Mouse (Mus musculus): ENCODE data around the gene Dnph1. TPM values are rescaled to one million over a fixed set of nuclear protein-coding genes. Genes with fewer than 3 reads are reported as not detected.
"Not testable (repeated sequence)": the region's sequence is repeated elsewhere in the genome, so short reads cannot be mapped to it uniquely, and the experiment has no call there.

The Dnph1 gene
- polyA plus RNA-seq, 1 experiment from 2014 or later, result 47.7 TPM

DNA sequence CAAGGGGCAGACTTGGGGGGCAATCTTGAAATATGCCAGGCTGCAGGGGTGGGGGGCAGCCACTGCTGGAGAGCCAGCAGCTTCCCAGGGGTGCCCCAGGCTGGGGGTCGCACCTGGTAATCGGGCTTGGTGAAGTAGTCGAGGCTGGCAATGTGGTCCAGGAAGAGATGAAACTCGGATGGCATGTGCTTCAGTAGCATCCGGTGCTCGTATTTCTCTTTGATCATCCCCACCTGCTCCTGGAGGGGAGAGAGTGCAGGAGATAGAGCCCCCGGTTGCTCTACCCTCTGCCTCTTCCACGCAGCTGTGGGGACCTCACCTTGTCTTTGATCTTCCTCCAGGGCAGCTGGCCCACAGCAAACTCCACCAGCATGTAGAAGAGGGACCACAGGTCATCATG is 19.9 kb upstream of the Dnph1 start:
- no peaks in the 10 kb centered on the region for H3K4me1 ChIP-seq

DNA sequence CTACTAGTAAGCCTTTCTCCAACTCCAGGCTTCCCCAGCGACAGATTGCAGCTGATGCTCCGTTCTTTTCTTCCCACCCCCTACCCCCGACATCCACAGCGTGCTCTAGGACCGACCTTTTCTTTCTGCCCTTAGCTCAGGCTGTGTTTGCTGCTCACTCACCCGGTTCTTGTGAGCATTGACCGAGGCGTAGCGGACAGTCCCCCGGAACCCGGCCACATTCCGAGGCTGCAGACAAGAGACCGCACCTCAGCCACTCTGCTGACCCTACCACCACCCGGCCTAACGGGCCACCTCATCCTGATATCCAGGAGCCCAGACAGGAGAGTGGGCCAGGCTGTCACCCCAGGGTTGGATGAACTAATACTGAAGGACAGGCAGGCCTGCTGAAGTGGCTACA is 19.2 kb upstream of the Dnph1 start:
- Histone ChIP-seq H3K36me3 (no peaks in the 10 kb centered on the region), H3K4me2 (no peak overlapping the region), H3K9ac (no peak overlapping the region), H3K9me3 (no peaks in the 10 kb centered on the region), H3K27me3 (replicated peaks) (0 out of 2 replicates have a peak, but pooled peaks cover 3% of the 10 kb centered on the region), H3K4me1 (no peaks in the 10 kb centered on the region), H3K4me3 (replicated peaks) (no peak overlapping the region), H3K27ac (no peak overlapping the region)
- WGBS, result 81% methylated on average over 15 of the region's 15 CpGs
- ATAC-seq (ENCODE audit: insufficient read depth, low FRiP score, low read depth), result no peak

More for the DNA sequence above, 19.9 kb upstream of the Dnph1 start:
- Histone ChIP-seq H3K9ac (no peak overlapping the region), H3K27me3 (replicated peaks) (0 out of 2 replicates have a peak, but pooled peaks cover 3% of the 10 kb centered on the region), H3K36me3 (no peaks in the 10 kb centered on the region), H3K4me3 (replicated peaks) (no peak overlapping the region), H3K4me2 (no peak overlapping the region), H3K27ac (no peak overlapping the region), H3K9me3 (no peaks in the 10 kb centered on the region)
- no peak for ATAC-seq (ENCODE audit: insufficient read depth, low FRiP score, low read depth)
- 59% methylated on average over 8 of the region's 8 CpGs for WGBS

DNA sequence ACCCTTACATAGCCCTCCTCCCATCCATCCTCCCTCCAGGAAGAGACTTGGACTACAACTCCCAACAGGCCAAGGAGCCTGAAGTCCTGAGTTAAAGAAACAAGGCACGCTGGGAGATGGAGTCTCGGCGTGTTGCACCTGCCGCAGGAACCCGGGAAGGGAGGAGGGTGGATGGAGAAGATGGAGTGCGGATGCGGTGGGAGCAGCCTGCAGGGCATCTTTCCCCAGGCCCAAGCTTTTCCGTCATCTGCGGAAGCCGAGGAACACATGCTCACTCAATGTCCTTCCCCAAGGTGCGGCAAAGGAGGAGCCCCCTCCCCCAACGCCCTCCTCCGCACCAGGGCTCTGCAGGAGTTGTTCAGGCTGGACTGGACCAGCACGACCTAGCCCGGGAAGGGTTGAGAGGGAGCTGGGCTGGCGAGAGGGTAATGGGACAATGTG is 12.9 kb upstream of the Dnph1 start:
- H3K27me3 ChIP-seq (replicated peaks), result peaks cover 54% of the 10 kb centered on the region
- no peak overlapping the region for H3K27ac ChIP-seq
- H3K9me3 ChIP-seq, result no peaks in the 10 kb centered on the region
- under 1% methylated on average over 16 of the region's 16 CpGs for WGBS
- no peak overlapping the region for H3K9ac ChIP-seq
- peak overlapping the region; percentile 26 for H3K4me3 ChIP-seq (replicated peaks)
- no peaks in the 10 kb centered on the region for H3K36me3 ChIP-seq
- ATAC-seq (ENCODE audit: insufficient read depth, low FRiP score, low read depth), result peak; percentile 32; the same call in 1 of the 2 replicates
- peak overlapping the region; percentile 54 for H3K4me2 ChIP-seq
- H3K4me1 ChIP-seq, result peaks cover 12% of the 10 kb centered on the region

DNA sequence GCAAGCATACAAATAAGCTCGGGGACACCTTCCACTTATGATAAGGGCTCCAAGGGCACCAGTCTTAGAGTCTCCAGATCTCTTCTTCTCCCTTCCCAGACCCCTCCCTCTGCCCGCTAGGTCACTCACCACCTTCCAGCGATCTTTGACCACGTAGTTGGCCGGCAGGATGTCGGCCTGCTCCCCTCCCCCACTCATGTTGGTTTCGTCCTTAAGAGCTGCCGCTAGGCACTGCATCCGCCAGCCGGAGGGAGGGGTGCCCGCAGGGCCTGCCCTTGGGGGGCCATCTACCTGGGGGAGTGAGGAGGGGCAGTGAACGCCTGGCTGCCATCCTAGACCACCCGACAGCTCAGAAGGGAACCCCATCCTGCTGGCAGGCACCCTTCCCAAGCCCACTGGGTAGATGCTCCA is 12.5 kb upstream of the Dnph1 start:
- no peaks in the 10 kb centered on the region for H3K36me3 ChIP-seq
- H3K4me3 ChIP-seq (replicated peaks), result peak overlapping the region; percentile 26
- no peak overlapping the region for H3K27ac ChIP-seq
- peak overlapping the region; percentile 54 for H3K4me2 ChIP-seq
- H3K27me3 ChIP-seq (replicated peaks), result peaks cover 57% of the 10 kb centered on the region
- peaks cover 12% of the 10 kb centered on the region for H3K4me1 ChIP-seq
- H3K9me3 ChIP-seq, result no peaks in the 10 kb centered on the region
- WGBS, result 3% methylated on average over 13 of the region's 13 CpGs
- H3K9ac ChIP-seq, result no peak overlapping the region
- peak; percentile 12; the same call in 1 of the 2 replicates for ATAC-seq (ENCODE audit: insufficient read depth, low FRiP score, low read depth)

DNA sequence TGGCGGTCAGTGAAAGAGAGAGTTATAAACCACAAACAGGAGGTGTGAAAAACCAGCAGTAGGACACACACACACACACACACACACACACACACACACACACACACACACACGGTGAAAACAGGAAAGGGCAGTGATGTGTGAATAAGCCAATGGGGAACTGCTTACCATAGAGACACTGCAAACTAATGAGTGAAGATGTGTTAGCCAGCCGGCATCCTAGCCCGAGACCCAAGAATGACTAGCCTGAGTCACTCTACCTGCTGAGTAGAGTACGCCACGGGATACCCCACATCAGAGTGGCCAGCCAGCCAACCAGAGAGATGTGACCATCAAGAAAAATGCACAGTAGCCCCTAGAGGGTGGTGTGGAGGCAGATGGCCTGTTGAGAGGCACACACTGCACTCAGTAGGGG is 12.0 kb upstream of the Dnph1 start:
- Histone ChIP-seq H3K4me1 (peaks cover 12% of the 10 kb centered on the region), H3K36me3 (no peaks in the 10 kb centered on the region), H3K27me3 (replicated peaks) (peaks cover 59% of the 10 kb centered on the region), H3K9me3 (no peaks in the 10 kb centered on the region), H3K4me3 (replicated peaks) (no peak overlapping the region; the same call in 1 of the 2 replicates), H3K27ac (no peak overlapping the region), H3K9ac (no peak overlapping the region), H3K4me2 (peak overlapping the region; percentile 54)
- no peak for ATAC-seq (ENCODE audit: insufficient read depth, low FRiP score, low read depth)
- 12% methylated on average over 6 of the region's 6 CpGs for WGBS

GRCm38 (mm10) chr17:46486995-46487394 is 9.5 kb upstream of the Dnph1 start:
- Histone ChIP-seq H3K4me3 (replicated peaks) (peak overlapping the region; percentile 34), H3K4me2 (peak overlapping the region; percentile 62), H3K9me3 (no peaks in the 10 kb centered on the region), H3K27ac (no peak overlapping the region), H3K4me1 (peaks cover 12% of the 10 kb centered on the region), H3K9ac (no peak overlapping the region), H3K36me3 (no peaks in the 10 kb centered on the region), H3K27me3 (replicated peaks) (peaks cover 64% of the 10 kb centered on the region)
- ATAC-seq (ENCODE audit: insufficient read depth, low FRiP score, low read depth), result no peak
- 5% methylated on average over 18 of the region's 22 CpGs for WGBS

DNA sequence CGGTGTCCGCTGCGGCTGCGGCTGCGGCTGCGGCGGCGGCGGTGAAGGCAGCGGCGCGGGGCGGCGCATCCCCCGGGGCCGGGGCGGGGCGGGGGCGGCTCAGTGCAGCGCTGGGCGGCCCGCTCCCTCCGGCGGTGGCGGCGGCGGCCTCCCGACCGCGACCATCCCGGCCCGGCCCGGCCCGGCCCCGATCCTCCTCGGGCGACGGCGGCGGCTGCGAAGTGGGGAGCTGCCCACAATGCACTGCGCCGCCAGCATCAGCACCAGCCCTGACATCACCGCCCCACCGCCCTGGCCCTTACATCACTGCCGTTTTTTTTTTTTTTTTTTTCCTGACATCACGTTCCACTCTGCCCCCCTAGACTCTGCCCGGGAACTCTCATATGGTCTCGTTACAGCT is 9.1 kb upstream of the Dnph1 start, which contains the start of gene Ttbk1:
Gene Ttbk1, minus strand, starts transcription at position 245 of the 400 bp plus-strand sequence.
- Histone ChIP-seq H3K9me3 (no peaks in the 10 kb centered on the region), H3K9ac (no peak within 1 kb of the TSS), H3K36me3 (no peaks in the 10 kb centered on the region), H3K27me3 (replicated peaks) (peaks cover 64% of the 10 kb centered on the region), H3K27ac (no peak within 1 kb of the TSS), H3K4me2 (peak within 1 kb of the TSS; percentile 62), H3K4me1 (peaks cover 12% of the 10 kb centered on the region), H3K4me3 (replicated peaks) (peak within 1 kb of the TSS; percentile 34)
- under 1% methylated on average over 31 of the region's 49 CpGs for WGBS
- no peak for ATAC-seq (ENCODE audit: insufficient read depth, low FRiP score, low read depth)

GRCm38 (mm10) chr17:46495486-46495885 is 1.0 kb upstream of the Dnph1 start:
- Histone ChIP-seq H3K27ac (no peak overlapping the region), H3K4me1 (peaks cover 8% of the 10 kb centered on the region; the same call in 1 of the 2 replicates), H3K4me3 (replicated peaks) (no peak overlapping the region), H3K9ac (no peak overlapping the region), H3K4me2 (no peak overlapping the region), H3K9me3 (no peaks in the 10 kb centered on the region), H3K27me3 (replicated peaks) (no peaks in the 10 kb centered on the region), H3K36me3 (no peaks in the 10 kb centered on the region)
- WGBS, result 69% methylated on average over 5 of the region's 5 CpGs
- no peak for ATAC-seq (ENCODE audit: insufficient read depth, low FRiP score, low read depth)

DNA sequence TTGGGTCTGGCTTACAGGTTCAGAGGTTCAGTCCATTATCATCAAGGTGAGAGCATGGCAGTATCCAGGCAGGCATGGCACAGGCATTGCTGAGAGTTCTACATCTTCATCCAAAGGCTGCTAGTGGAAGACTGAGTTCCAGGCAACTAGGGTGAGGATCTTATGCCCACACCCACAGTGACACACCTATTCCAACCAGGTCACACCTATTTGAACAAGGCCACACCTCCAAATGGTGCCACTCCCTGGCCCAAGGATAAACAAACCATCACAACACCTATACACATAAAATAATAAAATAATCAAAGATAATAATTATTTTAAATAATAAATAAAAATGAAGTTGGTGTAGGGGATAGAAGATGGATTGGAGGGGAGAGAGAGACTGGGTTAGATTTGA is 430 bp upstream of the Dnph1 start:
- H3K4me1 ChIP-seq; H3K4me3 ChIP-seq (replicated peaks); H3K36me3 ChIP-seq; H3K27me3 ChIP-seq (replicated peaks); H3K9me3 ChIP-seq; H3K9ac ChIP-seq; ATAC-seq (ENCODE audit: insufficient read depth, low FRiP score, low read depth); H3K27ac ChIP-seq: not testable (repeated sequence)
- peak overlapping the region; percentile 86 for H3K4me2 ChIP-seq

DNA sequence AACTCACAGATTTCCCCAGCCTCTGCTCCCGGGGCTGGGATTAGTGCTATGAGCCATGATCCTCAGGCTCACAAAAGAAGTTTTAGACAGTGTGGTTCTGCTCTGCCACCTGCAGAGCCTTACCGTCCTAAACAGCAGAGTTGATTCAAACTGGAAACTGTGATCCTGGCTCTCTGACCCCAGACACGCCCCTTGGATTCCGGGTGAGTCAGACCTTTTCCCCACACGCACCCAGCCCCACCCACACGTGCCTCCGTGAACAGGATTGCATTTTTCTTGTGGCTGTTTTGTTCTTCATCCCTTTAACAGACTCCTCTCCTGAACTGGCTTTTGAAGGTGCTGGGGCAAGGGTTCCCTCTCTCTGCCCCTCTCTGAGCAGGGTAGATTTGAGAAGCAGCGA is 1.4 kb downstream of the Dnph1 start:
- WGBS, result 63% methylated on average over 8 of the region's 8 CpGs
- H3K4me2 ChIP-seq, result peak overlapping the region; percentile 86; the same call in 1 of the 2 replicates
- H3K27me3 ChIP-seq (replicated peaks), result no peaks in the 10 kb centered on the region
- no peaks in the 10 kb centered on the region for H3K9me3 ChIP-seq
- peaks cover 8% of the 10 kb centered on the region; the same call in 1 of the 2 replicates for H3K4me1 ChIP-seq
- ATAC-seq (ENCODE audit: insufficient read depth, low FRiP score, low read depth), result no peak
- H3K27ac ChIP-seq, result no peak overlapping the region
- no peak overlapping the region; the same call in 1 of the 2 replicates for H3K4me3 ChIP-seq (replicated peaks)
- H3K9ac ChIP-seq, result no peak overlapping the region
- H3K36me3 ChIP-seq, result no peaks in the 10 kb centered on the region

DNA sequence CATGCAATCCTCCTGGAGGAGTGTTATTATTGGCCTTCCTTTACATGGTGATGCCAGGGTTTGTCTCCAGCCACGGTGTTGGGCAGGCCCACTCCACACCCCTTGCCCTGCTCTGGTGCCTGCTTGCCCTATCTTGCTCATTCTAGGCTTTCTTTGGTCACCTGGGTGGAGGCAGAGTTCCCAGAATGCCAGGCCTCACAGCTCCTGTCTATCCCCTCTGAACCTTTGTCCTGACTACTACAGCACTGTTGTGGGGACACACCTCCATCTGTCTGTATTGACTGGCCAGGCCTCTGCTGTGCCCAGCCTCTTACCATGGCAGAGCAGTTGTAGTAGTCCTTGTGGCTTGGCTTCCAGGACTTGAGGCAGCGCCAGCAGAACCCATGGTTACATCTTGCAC is 6.3 kb downstream of the Dnph1 start:
- H3K4me3 ChIP-seq (replicated peaks), result no peak overlapping the region
- no peaks in the 10 kb centered on the region for H3K27me3 ChIP-seq (replicated peaks)
- H3K27ac ChIP-seq, result no peak overlapping the region
- H3K4me2 ChIP-seq, result no peak overlapping the region
- H3K9ac ChIP-seq, result no peak overlapping the region
- 85% methylated on average over 2 of the region's 2 CpGs for whole genome bisulfite sequencing
- H3K9me3 ChIP-seq, result no peaks in the 10 kb centered on the region
- H3K36me3 ChIP-seq, result no peaks in the 10 kb centered on the region
- no peaks in the 10 kb centered on the region; the same call in 1 of the 2 replicates for H3K4me1 ChIP-seq
- no peak for ATAC-seq (ENCODE audit: insufficient read depth, low FRiP score, low read depth)

- Histone ChIP-seq H3K4me1 (no peaks in the 10 kb centered on the region), H3K4me2 (no peak overlapping the region), H3K9ac (no peak overlapping the region), H3K4me3 (replicated peaks) (no peak overlapping the region), H3K36me3 (no peaks in the 10 kb centered on the region), H3K9me3 (no peaks in the 10 kb centered on the region), H3K27ac (no peak overlapping the region), H3K27me3 (replicated peaks) (no peaks in the 10 kb centered on the region)
- 76% methylated on average over 14 of the region's 14 CpGs for WGBS
- ATAC-seq (ENCODE audit: insufficient read depth, low FRiP score, low read depth), result no peak
Observed at GRCm38 (mm10) chr17:46503847-46504638, 7.5 kb downstream of the Dnph1 start.

All from stomach, embryonic 15.5 days (tissue).